Mouse (Mus musculus) embryonic fibroblast, embryonic 13.5 days (primary cell): ENCODE measurements at regions not wholly inside any gene's neighbourhood (a gene's known extent, or its start where the extent isn't known, plus 50 kb on each side); places are given as distances from the start of the nearest gene placed in this dataset.

Experiments
- H3K27ac ChIP-seq: 2 replicates; pipeline ENCODE4 v1.5.1; 2012; ENCODE audit warnings: low read length, control low read depth, inconsistent platforms; ENCODE audit not compliant: insufficient read depth
- H3K4me1 ChIP-seq: 2 replicates; pipeline ENCODE4 v1.6.1; 2011; ENCODE audit warnings: low read length; ENCODE audit not compliant: control insufficient read depth, insufficient read depth
- H3K4me3 ChIP-seq: 2 replicates; pipeline ENCODE4 v1.5.1; 2011; ENCODE audit warnings: mild to moderate bottlenecking, control low read depth, low read length; ENCODE audit not compliant: insufficient read depth
- CTCF ChIP-seq: IDR thresholded peaks from 2 replicates; pipeline ENCODE4 v1.5.1; 2011; ENCODE audit warnings: mild to moderate bottlenecking, control low read depth, low read length, moderate library complexity, borderline replicate concordance; ENCODE audit not compliant: insufficient read depth
- POLR2A ChIP-seq: IDR thresholded peaks from 2 replicates; pipeline ENCODE4 v1.6.1; 2011; ENCODE audit warnings: low read depth, mild to moderate bottlenecking, control low read depth, low read length, moderate library complexity

- no peak overlapping the region for H3K27ac ChIP-seq
- TF ChIP-seq POLR2A = no peak
- no peak for TF ChIP-seq CTCF
- no peak overlapping the region for H3K4me3 ChIP-seq
These were observed 83.5 kb upstream of the Rybp start for GRCm38 (mm10) chr6:100370828-100371227.

GRCm38 (mm10) chr6:100370358-100370757 lies 83.1 kb upstream of the Rybp start:
- Histone ChIP-seq H3K4me1 (no peaks in the 10 kb centered on the region), H3K4me3 (no peak overlapping the region), H3K27ac (no peak overlapping the region)
- TF ChIP-seq POLR2A = no peak
- TF ChIP-seq CTCF = no peak

More at GRCm38 (mm10) chr6:100370828-100371227, 83.5 kb upstream of the Rybp start:
- H3K4me1 ChIP-seq = no peaks in the 10 kb centered on the region

GRCm38 (mm10) chr6:100366231-100366630 lies 78.9 kb upstream of the Rybp start:
- H3K4me3 ChIP-seq = no peak overlapping the region
- TF ChIP-seq POLR2A = no peak
- TF ChIP-seq CTCF = no peak
- no peak overlapping the region for H3K27ac ChIP-seq
- no peaks in the 10 kb centered on the region for H3K4me1 ChIP-seq

GRCm38 (mm10) chr6:100365791-100366190 lies 78.5 kb upstream of the Rybp start:
- Histone ChIP-seq H3K4me3 (no peak overlapping the region), H3K27ac (no peak overlapping the region), H3K4me1 (no peaks in the 10 kb centered on the region)
- TF ChIP-seq POLR2A = no peak
- TF ChIP-seq CTCF = no peak

GRCm38 (mm10) chr6:100363683-100364082 lies 76.4 kb upstream of the Rybp start:
- H3K27ac ChIP-seq = no peak overlapping the region
- no peak for TF ChIP-seq CTCF
- TF ChIP-seq POLR2A = no peak
- H3K4me1 ChIP-seq = no peaks in the 10 kb centered on the region
- H3K4me3 ChIP-seq = no peak overlapping the region

GRCm38 (mm10) chr6:100356617-100357399 lies 69.5 kb upstream of the Rybp start:
- Histone ChIP-seq H3K4me3 (no peak overlapping the region), H3K4me1 (no peaks in the 10 kb centered on the region), H3K27ac (no peak overlapping the region)
- no peak for TF ChIP-seq CTCF
- no peak for TF ChIP-seq POLR2A

GRCm38 (mm10) chr6:100355858-100356257 lies 68.6 kb upstream of the Rybp start:
- Histone ChIP-seq H3K4me1 (no peaks in the 10 kb centered on the region), H3K4me3 (no peak overlapping the region)

GRCm38 (mm10) chr6:100347481-100347880 lies 60.2 kb upstream of the Rybp start:
- H3K4me1 ChIP-seq = no peaks in the 10 kb centered on the region
- no peak overlapping the region for H3K27ac ChIP-seq
- H3K4me3 ChIP-seq = no peak overlapping the region
- TF ChIP-seq POLR2A = no peak
- TF ChIP-seq CTCF = no peak

More at GRCm38 (mm10) chr6:100355858-100356257, 68.6 kb upstream of the Rybp start:
- no peak for TF ChIP-seq CTCF
- TF ChIP-seq POLR2A = no peak
- H3K27ac ChIP-seq = no peak overlapping the region

- Histone ChIP-seq H3K4me1 (no peaks in the 10 kb centered on the region), H3K4me3 (no peak overlapping the region), H3K27ac (no peak overlapping the region)
- TF ChIP-seq POLR2A (no peak), CTCF (no peak)
These were observed 57.8 kb upstream of the Rybp start for GRCm38 (mm10) chr6:100345073-100345472.
